ENCODE assay signal across 9 mouse cellular contexts in genomic region chr15:79262375-79262774, GRCm38 (mm10). TPM values are rescaled to one million over a fixed set of nuclear protein-coding genes. Genes with fewer than 3 reads are reported as not detected.
A peak's percentile ranks its signal among the peaks of the same experiment; 100 is the strongest.
DNase-seq lines count a peak whose midpoint lies in the region; ATAC-seq and TF ChIP-seq lines count a peak whose summit lies in the region.
"Had no signal": no experiment of that assay in that cellular context is flagged by ENCODE, and none has a peak within 500 bp of the region (broad histone marks: within the 10 kb centered on the region; RNA-seq: fewer than 3 reads in every experiment).

No protein-coding gene starts in this region.

- TF ChIP-seq POLR2A in myocyte (IDR thresholded peaks at IDR 0.05; ENCODE audit: insufficient read length, low read depth), result no peak

- no peaks in the 10 kb centered on the region for H3K9me3 ChIP-seq in kidney, embryonic 14.5 days (ENCODE audit: control insufficient read depth, low read length)
- no peaks in the 10 kb centered on the region for H3K9me3 ChIP-seq in embryonic facial prominence, embryonic 10.5 days
- no peaks in the 10 kb centered on the region for H3K9me3 ChIP-seq in intestine, embryonic 14.5 days (ENCODE audit: control insufficient read depth, low read length)
- H3K9me3 ChIP-seq: liver, embryonic 15.5 days had no signal

- no peaks in the 10 kb centered on the region for H3K79me2 ChIP-seq in myocyte (ENCODE audit: control insufficient read depth, insufficient read depth)

- WGBS in kidney, embryonic 14.5 days, result 14% methylated on average over 13 of the region's 13 CpGs
- WGBS in embryonic facial prominence, embryonic 10.5 days, result 26% methylated on average over 13 of the region's 13 CpGs
- 19% methylated on average over 13 of the region's 13 CpGs for WGBS in intestine, embryonic 14.5 days

- DNase-seq in kidney, adult 11 months, result no peak
- DNase-seq in embryonic facial prominence, embryonic 10.5 days (ENCODE audit: low spot score), result peak; percentile 70
- peak; percentile 69 for DNase-seq in intestine, embryonic 14.5 days (ENCODE audit: low spot score)
- DNase-seq in right cerebral cortex, postnatal 4 days, result no peak
- DNase-seq in cerebellum, adult 11-12 months, result no peak
- no peak for DNase-seq in right cerebral cortex, adult 18-20 months

- no peak overlapping the region for H3K9ac ChIP-seq in kidney, embryonic 14.5 days (ENCODE audit: low read depth, low read length)
- no peak overlapping the region for H3K9ac ChIP-seq in intestine, embryonic 14.5 days (ENCODE audit: low read length)
- H3K9ac ChIP-seq: liver, embryonic 15.5 days had no signal

- H3K4me2 ChIP-seq in kidney, embryonic 14.5 days (replicated peaks; ENCODE audit: low read depth, low read length), result peak overlapping the region; percentile 87
- H3K4me2 ChIP-seq in intestine, embryonic 14.5 days (ENCODE audit: low read length), result peak overlapping the region; percentile 99; the same call in 1 of the 2 replicates
- H3K4me2 ChIP-seq in myocyte (ENCODE audit: low read depth), result peak overlapping the region; percentile 27

- H3ac ChIP-seq in myocyte (ENCODE audit: control insufficient read depth, insufficient read length), result no peak overlapping the region

- H3K4me3 ChIP-seq in kidney, embryonic 14.5 days (ENCODE audit: low read length), result no peak overlapping the region
- peak overlapping the region; percentile 76 for H3K4me3 ChIP-seq in embryonic facial prominence, embryonic 10.5 days
- H3K4me3 ChIP-seq in intestine, embryonic 14.5 days (ENCODE audit: low read depth, low read length), result 0 out of 2 replicates have a peak overlapping the region, but pooled peaks have one; percentile 49
- H3K4me3 ChIP-seq in myocyte, result no peak overlapping the region

- H3K27me3 ChIP-seq in kidney, embryonic 14.5 days (ENCODE audit: control insufficient read depth, insufficient read depth, low read length), result peaks cover 17% of the 10 kb centered on the region
- H3K27me3 ChIP-seq in embryonic facial prominence, embryonic 10.5 days (replicated peaks; ENCODE audit: low read depth, poor library complexity, severe bottlenecking), result peaks cover 89% of the 10 kb centered on the region
- peaks cover 35% of the 10 kb centered on the region for H3K27me3 ChIP-seq in intestine, embryonic 14.5 days (replicated peaks; ENCODE audit: control insufficient read depth, insufficient read depth, low read length)
- peaks cover 45% of the 10 kb centered on the region for H3K27me3 ChIP-seq in myocyte (ENCODE audit: control insufficient read depth, insufficient read depth, insufficient read length)

- no peak overlapping the region for H3K27ac ChIP-seq in kidney, embryonic 14.5 days (ENCODE audit: low read depth, low read length)
- H3K27ac ChIP-seq in embryonic facial prominence, embryonic 10.5 days (replicated peaks), result no peak overlapping the region
- H3K27ac ChIP-seq in intestine, embryonic 14.5 days (ENCODE audit: low read depth), result no peak overlapping the region
- H3K27ac ChIP-seq: liver, embryonic 15.5 days had no signal

- H3K4me1 ChIP-seq in kidney, embryonic 14.5 days (ENCODE audit: control insufficient read depth, insufficient read depth, low read length), result peaks cover 6% of the 10 kb centered on the region
- H3K4me1 ChIP-seq in embryonic facial prominence, embryonic 10.5 days, result peaks cover 47% of the 10 kb centered on the region
- 0 out of 2 replicates have a peak, but pooled peaks cover 5% of the 10 kb centered on the region for H3K4me1 ChIP-seq in intestine, embryonic 14.5 days (replicated peaks; ENCODE audit: control insufficient read depth, insufficient read depth, low read length)

- ATAC-seq in kidney, embryonic 14.5 days (ENCODE audit: low FRiP score, low TSS enrichment), result no peak
- ATAC-seq in intestine, embryonic 14.5 days (replicated peaks; ENCODE audit: low FRiP score, low TSS enrichment, low read depth), result no peak

- no peaks in the 10 kb centered on the region for H3K36me3 ChIP-seq in kidney, embryonic 14.5 days (ENCODE audit: control insufficient read depth, insufficient read depth, low read length)
- no peaks in the 10 kb centered on the region for H3K36me3 ChIP-seq in embryonic facial prominence, embryonic 10.5 days (replicated peaks)
- H3K36me3 ChIP-seq in intestine, embryonic 14.5 days (ENCODE audit: control insufficient read depth, insufficient read depth, low read length), result no peaks in the 10 kb centered on the region
- no peaks in the 10 kb centered on the region for H3K36me3 ChIP-seq in myocyte (ENCODE audit: control insufficient read depth, insufficient read depth)
- H3K36me3 ChIP-seq: liver, embryonic 15.5 days had no signal

TF ChIP-seq in myocyte, 11 proteins besides CTCF, POLR2A, EP300 and RAD21:
- TF ChIP-seq REST (IDR thresholded peaks at IDR 0.05; ENCODE audit: insufficient read depth, insufficient read length), result no peak
- TF ChIP-seq MYOD1 (IDR thresholded peaks at IDR 0.05; ENCODE audit: control insufficient read depth in 1 of 3, insufficient read length in 2 of 3, low read depth in 2 of 3), result peak in 1 of 3 experiments; percentile 57
- TF ChIP-seq TCF3 (IDR thresholded peaks at IDR 0.05; ENCODE audit: insufficient read length, low read depth), result no peak
- TF ChIP-seq MYOG (IDR thresholded peaks at IDR 0.05; ENCODE audit: control insufficient read depth in 1 of 3, insufficient read depth in 1 of 3, insufficient read length in 2 of 3, low read depth in 2 of 3), result peak in 2 of 3 experiments; percentile 18 to 65
- TF ChIP-seq CEBPB (IDR thresholded peaks at IDR 0.05; ENCODE audit: insufficient read depth, poor library complexity, severe bottlenecking), result no peak
- no peak for TF ChIP-seq USF1 (IDR thresholded peaks at IDR 0.05; ENCODE audit: low read depth)

RNA-seq across cellular contexts. Expression of gene Slc16a8, which starts 7.8 kb away (rescaled TPM):
- 0.39 and 0.50 TPM in 2 replicates for polyA plus RNA-seq in kidney, embryonic 14.5 days (2014; fragmentation: Nextera tagmentation; extraction: Ambion mirVana)
- polyA plus RNA-seq in embryonic facial prominence, embryonic 10.5 days (2016; fragmentation: Nextera tagmentation; extraction: Ambion mirVana), result 0.16 and 0.34 TPM in 2 replicates
- 0.13 and 0.19 TPM in 2 replicates for polyA plus RNA-seq in intestine, embryonic 14.5 days (2014; fragmentation: Nextera tagmentation; extraction: Ambion mirVana)
- polyA plus RNA-seq in myocyte (2012; fragmentation: generic; extraction: Trizol), result 0.25 TPM
- polyA plus RNA-seq: liver, embryonic 15.5 days had no signal

RNA-seq across cellular contexts. Expression of gene Baiap2l2, which starts 23.0 kb away (rescaled TPM):
- 6.1 and 10.3 TPM in 2 replicates for polyA plus RNA-seq in kidney, embryonic 14.5 days (2014; fragmentation: Nextera tagmentation; extraction: Ambion mirVana)
- polyA plus RNA-seq in embryonic facial prominence, embryonic 10.5 days (2016; fragmentation: Nextera tagmentation; extraction: Ambion mirVana), result 2.5 and 6.0 TPM in 2 replicates
- polyA plus RNA-seq in intestine, embryonic 14.5 days (2014; fragmentation: Nextera tagmentation; extraction: Ambion mirVana), result 4.8 and 9.4 TPM in 2 replicates
- polyA plus RNA-seq in myocyte (2012; fragmentation: generic; extraction: Trizol), result 1.7 TPM

RNA-seq across cellular contexts. Expression of gene Gm49486, which starts 33.2 kb away (rescaled TPM):
- polyA plus RNA-seq in kidney, embryonic 14.5 days (2014; fragmentation: Nextera tagmentation; extraction: Ambion mirVana), result 0.21 and 0.61 TPM in 2 replicates
- polyA plus RNA-seq in embryonic facial prominence, embryonic 10.5 days (2016; fragmentation: Nextera tagmentation; extraction: Ambion mirVana), result 0.29 and 0.35 TPM in 2 replicates
- polyA plus RNA-seq in intestine, embryonic 14.5 days (2014; fragmentation: Nextera tagmentation; extraction: Ambion mirVana), result 0.30 and 0.58 TPM in 2 replicates
- 0.05 TPM for polyA plus RNA-seq in myocyte (2012; fragmentation: generic; extraction: Trizol)
- polyA plus RNA-seq: liver, embryonic 15.5 days had no signal

RNA-seq across cellular contexts. Expression of gene Pick1, which starts 33.4 kb away (rescaled TPM):
- polyA plus RNA-seq in kidney, embryonic 14.5 days (2014; fragmentation: Nextera tagmentation; extraction: Ambion mirVana), result 25.8 and 31.4 TPM in 2 replicates
- 45.6 and 50.1 TPM in 2 replicates for polyA plus RNA-seq in embryonic facial prominence, embryonic 10.5 days (2016; fragmentation: Nextera tagmentation; extraction: Ambion mirVana)
- 28.3 and 30.1 TPM in 2 replicates for polyA plus RNA-seq in intestine, embryonic 14.5 days (2014; fragmentation: Nextera tagmentation; extraction: Ambion mirVana)
- 26.0 TPM for polyA plus RNA-seq in myocyte (2012; fragmentation: generic; extraction: Trizol)

Comparison
In these comparisons a context has a peak if more than half of its experiments do, and no peak if none do; other contexts are left out.
1. H3K4me2 ChIP-seq: peak in every context shown above with its lines; median percentile 99 in intestine, embryonic 14.5 days; 87 in kidney, embryonic 14.5 days; 27 in myocyte.
2. H3K4me3 ChIP-seq: peak in embryonic facial prominence, embryonic 10.5 days (single experiment) and intestine, embryonic 14.5 days (single experiment); none in kidney, embryonic 14.5 days (single experiment) and myocyte (single experiment).
3. DNase-seq: peak in embryonic facial prominence, embryonic 10.5 days (single experiment) and intestine, embryonic 14.5 days (single experiment); none in kidney, adult 11 months (single experiment), right cerebral cortex, postnatal 4 days (single experiment), cerebellum, adult 11-12 months (single experiment) and right cerebral cortex, adult 18-20 months (single experiment).